Mouse (Mus musculus) MEL (cell line): ENCODE data around the gene H3f3b. TPM values are rescaled to one million over a fixed set of nuclear protein-coding genes. Genes with fewer than 3 reads are reported as not detected.

Source experiments
- DNase-seq: peaks from one replicate; pipeline ENCODE4 v3.0.0; 2011; ENCODE audit warnings: low read depth, low spot score
- H3K27ac ChIP-seq: 2 replicates; pipeline ENCODE4 v1.5.1; 2012; ENCODE audit warnings: low read depth, mild to moderate bottlenecking, control low read depth, low read length, moderate library complexity; ENCODE audit not compliant: control insufficient read depth
- H3K27me3 ChIP-seq, 2 experiments: fragments of 150-350 bp in 1 of 2; sonication (generic) in 1 of 2; 2 replicates each; pipeline ENCODE4 v1.6.1; 2012; ENCODE audit warnings: low read length in 2 of 2, mild to moderate bottlenecking in 2 of 2, improper control_type of control experiment in 1 of 2, moderate library complexity in 1 of 2; ENCODE audit not compliant: insufficient read depth in 2 of 2, control insufficient read depth in 1 of 2
- H3K36me3 ChIP-seq, 2 experiments: 2 replicates each; pipeline ENCODE4 v1.6.1; 2012 to 2014; ENCODE audit warnings: low read length in 2 of 2, improper control_type of control experiment in 1 of 2, inconsistent platforms in 1 of 2, mild to moderate bottlenecking in 1 of 2; ENCODE audit not compliant: insufficient read depth in 2 of 2, control insufficient read depth in 1 of 2
- H3K4me1 ChIP-seq, 2 experiments: fragments of 150-350 bp in 1 of 2; sonication (generic) in 1 of 2; 2 replicates each; pipeline ENCODE4 v1.6.1; 2012; ENCODE audit warnings: low read length in 2 of 2, improper control_type of control experiment in 1 of 2, mild to moderate bottlenecking in 1 of 2; ENCODE audit not compliant: insufficient read depth in 2 of 2, control insufficient read depth in 1 of 2
- H3K4me3 ChIP-seq, 2 experiments: fragments of 150-350 bp in 1 of 2; sonication (generic) in 1 of 2; 2 replicates each; pipeline ENCODE4 v1.5.1; 2012; ENCODE audit warnings: low read depth in 2 of 2, low read length in 2 of 2, mild to moderate bottlenecking in 2 of 2, moderate library complexity in 2 of 2, control low read depth in 1 of 2, improper control_type of control experiment in 1 of 2; ENCODE audit not compliant: control insufficient read depth in 1 of 2, insufficient read depth in 1 of 2
- H3K79me2 ChIP-seq: 2 replicates; pipeline ENCODE4 v1.6.1; 2012; ENCODE audit warnings: mild to moderate bottlenecking, low read length, moderate library complexity; ENCODE audit not compliant: control insufficient read depth, poor library complexity, insufficient read depth
- H3K9ac ChIP-seq: 2 replicates; pipeline ENCODE4 v1.6.1; 2012; ENCODE audit warnings: low read depth, mild to moderate bottlenecking, control low read depth, low read length, moderate library complexity; ENCODE audit not compliant: control insufficient read depth, poor library complexity, severe bottlenecking
- H3K9me3 ChIP-seq: fragments of 150-350 bp; sonication (generic); replicated peaks from 2 replicates; pipeline ENCODE4 v1.6.1; 2012; ENCODE audit warnings: mild to moderate bottlenecking, low read length, improper control_type of control experiment, moderate library complexity; ENCODE audit not compliant: insufficient read depth
- BHLHE40 ChIP-seq: IDR thresholded peaks from 2 replicates; pipeline ENCODE4 v1.6.1; 2012; ENCODE audit warnings: low read depth, mild to moderate bottlenecking, inconsistent platforms, low read length, improper control_type of control experiment, borderline replicate concordance
- CHD1 ChIP-seq: IDR thresholded peaks from 2 replicates; pipeline ENCODE4 v1.6.1; 2012; ENCODE audit warnings: low read depth, mild to moderate bottlenecking, inconsistent platforms, low read length, improper control_type of control experiment
- MAFK ChIP-seq: IDR thresholded peaks from 2 replicates; pipeline ENCODE4 v1.6.1; 2011; ENCODE audit warnings: low read depth, mild to moderate bottlenecking, low read length, improper control_type of control experiment, borderline replicate concordance
- MAX ChIP-seq: IDR thresholded peaks from 2 replicates; pipeline ENCODE4 v1.6.1; 2011; ENCODE audit warnings: low read length, improper control_type of control experiment
- MEF2A ChIP-seq: IDR thresholded peaks from 2 replicates; pipeline ENCODE4 v1.6.1; 2014; ENCODE audit warnings: low read depth, mild to moderate bottlenecking, inconsistent platforms, low read length, improper control_type of control experiment; ENCODE audit not compliant: poor library complexity, insufficient replicate concordance, severe bottlenecking; ENCODE audit errors: extremely low read depth
- MYB ChIP-seq: IDR thresholded peaks from 2 replicates; pipeline ENCODE4 v1.6.1; 2011; ENCODE audit warnings: mild to moderate bottlenecking, low read depth, low read length, improper control_type of control experiment
- NELFE ChIP-seq: IDR thresholded peaks from 2 replicates; pipeline ENCODE4 v1.6.1; 2011; ENCODE audit warnings: low read depth, low read length, improper control_type of control experiment
- POLR2A ChIP-seq, 2 experiments: IDR thresholded peaks; 2 replicates each; pipeline ENCODE4 v1.6.1; 2011 to 2012; ENCODE audit warnings: low read length in 2 of 2, mild to moderate bottlenecking in 2 of 2, control low read depth in 1 of 2, improper control_type of control experiment in 1 of 2, low read depth in 1 of 2, moderate library complexity in 1 of 2; ENCODE audit not compliant: control insufficient read depth in 1 of 2, insufficient read depth in 1 of 2, poor library complexity in 1 of 2
- POLR2AphosphoS2 ChIP-seq: IDR thresholded peaks from 2 replicates; pipeline ENCODE4 v1.6.1; 2011; ENCODE audit warnings: low read length, improper control_type of control experiment
- POLR2AphosphoS5 ChIP-seq: IDR thresholded peaks from 2 replicates; pipeline ENCODE4 v1.6.1; 2012; ENCODE audit warnings: low read depth, borderline replicate concordance, mild to moderate bottlenecking, inconsistent platforms, low read length, moderate library complexity, mixed read lengths
- RAD21 ChIP-seq: IDR thresholded peaks from 2 replicates; pipeline ENCODE4 v1.6.1; 2011; ENCODE audit warnings: mild to moderate bottlenecking, low read depth, low read length, improper control_type of control experiment
- RCOR1 ChIP-seq: IDR thresholded peaks from 2 replicates; pipeline ENCODE4 v1.6.1; 2012; ENCODE audit warnings: low read depth, mild to moderate bottlenecking, inconsistent platforms, low read length, improper control_type of control experiment
- SIN3A ChIP-seq: IDR thresholded peaks from 2 replicates; pipeline ENCODE4 v1.6.1; 2012; ENCODE audit warnings: low read length, improper control_type of control experiment, inconsistent platforms
- SMC3 ChIP-seq: IDR thresholded peaks from 2 replicates; pipeline ENCODE4 v1.6.1; 2011; ENCODE audit warnings: low read depth, low read length, improper control_type of control experiment
- TAL1 ChIP-seq: IDR thresholded peaks from 2 replicates; pipeline ENCODE4 v1.6.1; 2012; ENCODE audit warnings: mild to moderate bottlenecking, inconsistent platforms, low read length, moderate library complexity, mixed read lengths
- USF1 ChIP-seq: IDR thresholded peaks from 2 replicates; pipeline ENCODE4 v1.6.1; 2014; ENCODE audit warnings: low read depth, mild to moderate bottlenecking, inconsistent platforms, low read length, improper control_type of control experiment, moderate library complexity
- ZC3H11A ChIP-seq: IDR thresholded peaks from 2 replicates; pipeline ENCODE4 v1.6.1; 2012; ENCODE audit warnings: low read depth, mild to moderate bottlenecking, inconsistent platforms, low read length, improper control_type of control experiment
- ZKSCAN1 ChIP-seq: IDR thresholded peaks from 2 replicates; pipeline ENCODE4 v1.6.1; 2012; ENCODE audit warnings: low read depth, mild to moderate bottlenecking, inconsistent platforms, low read length, improper control_type of control experiment, moderate library complexity
- ZNF384 ChIP-seq: IDR thresholded peaks from 2 replicates; pipeline ENCODE4 v1.6.1; 2012; ENCODE audit warnings: low read depth, mild to moderate bottlenecking, inconsistent platforms, low read length, improper control_type of control experiment
- polyA plus RNA-seq, 2 experiments: library from polyadenylated mRNA; stranded (reverse) in 1 of 2; unstranded in 1 of 2; fragments of >175 nt in 1 of 2; fragments of >200 nt in 1 of 2; gene quantifications; 2 replicates each; pipeline versions ENCODE4 v1.2.1 to v1.2.4; 2012; ENCODE audit warnings: low replicate concordance in 2 of 2, low read depth in 1 of 2; ENCODE audit not compliant: insufficient read length in 2 of 2, insufficient read depth in 1 of 2, missing spikeins in 1 of 2
- total RNA-seq: library from RNA; depleted of rRNA; stranded (reverse); fragments of 300-350 nt; gene quantifications from 2 replicates; pipeline ENCODE4 v1.2.3, GENCODE M21; 2012

The H3f3b gene
- total and polyA plus RNA-seq, 3 experiments = 96.6 to 767 (median 498) TPM

- Histone ChIP-seq H3K79me2 (no peaks in the 10 kb centered on the region), H3K4me3 (no peak overlapping the region), H3K27ac (no peak overlapping the region), H3K9ac (no peak overlapping the region), H3K4me1 (no peaks in the 10 kb centered on the region; a peak in 1 of 4 replicates), H3K36me3 (no peaks in the 10 kb centered on the region), H3K27me3 (no peaks in the 10 kb centered on the region; a peak in 1 of 4 replicates), H3K9me3 (no peaks in the 10 kb centered on the region)
- TF ChIP-seq USF1 (no peak), ZC3H11A (no peak), MAX (no peak), MEF2A (no peak), TAL1 (no peak)
- no peak for DNase-seq
Measured at GRCm38 (mm10) chr11:115982472-115982871, 45.3 kb downstream of the H3f3b start.

- DNase-seq = no peak
- Histone ChIP-seq H3K4me1 (no peaks in the 10 kb centered on the region), H3K9me3 (no peaks in the 10 kb centered on the region), H3K9ac (no peak overlapping the region), H3K27me3 (no peaks in the 10 kb centered on the region), H3K27ac (no peak overlapping the region), H3K79me2 (no peaks in the 10 kb centered on the region), H3K36me3 (no peaks in the 10 kb centered on the region), H3K4me3 (no peak overlapping the region)
- no peak for TF ChIP-seq MYB
- TF ChIP-seq RCOR1 = no peak
- no peak for TF ChIP-seq POLR2AphosphoS2
- no peak for TF ChIP-seq NELFE
- no peak for TF ChIP-seq ZNF384
- no peak for TF ChIP-seq POLR2A (IDR thresholded peaks at IDR 0.05; ENCODE audit: control insufficient read depth in 1 of 2, insufficient read depth in 1 of 2, low read depth in 1 of 2, low read length in 2 of 2, poor library complexity in 1 of 2)
- no peak for TF ChIP-seq CHD1
- no peak for TF ChIP-seq POLR2AphosphoS5
- TF ChIP-seq SMC3 = no peak
- no peak for TF ChIP-seq MAFK
- no peak for TF ChIP-seq USF1
- no peak for TF ChIP-seq SIN3A
- TF ChIP-seq RAD21 = no peak
Measured at GRCm38 (mm10) chr11:115975544-115975943, 52.2 kb downstream of the H3f3b start.

DNA sequence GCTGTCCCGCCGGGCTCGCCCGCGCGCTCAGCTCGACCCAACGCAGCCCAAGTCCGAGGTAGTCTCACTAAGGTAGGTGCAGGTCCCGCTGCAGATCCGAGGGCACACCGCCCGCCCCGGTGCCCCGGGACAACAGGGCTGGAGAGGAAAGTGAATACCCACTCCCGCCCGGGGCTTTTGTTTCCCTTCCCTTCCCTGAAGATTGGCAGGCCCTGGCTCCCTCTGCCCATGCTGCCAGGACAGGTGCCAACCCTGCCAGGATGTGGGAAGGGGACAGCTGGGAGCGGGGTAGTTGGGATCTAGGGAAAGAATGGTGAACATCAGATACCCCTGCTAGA, 52.7 kb downstream of the H3f3b start:
- Histone ChIP-seq H3K9ac (no peak overlapping the region), H3K4me1 (no peaks in the 10 kb centered on the region), H3K27me3 (no peaks in the 10 kb centered on the region), H3K27ac (no peak overlapping the region), H3K79me2 (no peaks in the 10 kb centered on the region), H3K36me3 (no peaks in the 10 kb centered on the region), H3K4me3 (no peak overlapping the region), H3K9me3 (no peaks in the 10 kb centered on the region)
- DNase-seq = no peak
- no peak for TF ChIP-seq POLR2A (IDR thresholded peaks at IDR 0.05; ENCODE audit: control insufficient read depth in 1 of 2, insufficient read depth in 1 of 2, low read depth in 1 of 2, low read length in 2 of 2, poor library complexity in 1 of 2)
- TF ChIP-seq POLR2AphosphoS5 = no peak
- no peak for TF ChIP-seq BHLHE40
- no peak for TF ChIP-seq ZKSCAN1
